Mouse (Mus musculus) spleen, adult 2 months (tissue): ENCODE results near the gene Hist1h2br.

Experiments
- CTCF ChIP-seq: fragments of 200-500 bp; IDR thresholded peaks from 2 replicates; pipeline ENCODE4 v1.5.1; 2011; ENCODE audit warnings: mild to moderate bottlenecking, inconsistent platforms; ENCODE audit not compliant: insufficient read depth, insufficient read length, insufficient replicate concordance; ENCODE audit errors: extremely low read depth
- POLR2A ChIP-seq: fragments of 200-500 bp; IDR thresholded peaks from 2 replicates; pipeline ENCODE4 v1.6.1; 2011; ENCODE audit warnings: low read depth, low read length, inconsistent platforms

GRCm38 (mm10) chr13:21790601-21791283, 42.8 kb upstream of the Hist1h2br start:
- no peak for TF ChIP-seq CTCF
- no peak for TF ChIP-seq POLR2A
